Mouse (Mus musculus): ENCODE measurements around the gene Shc2.

- TF ChIP-seq POLR2A (IDR thresholded peaks at IDR 0.05; ENCODE audit: insufficient read length, low read depth) (no peak), MAX (IDR thresholded peaks at IDR 0.05; ENCODE audit: low read depth) (no peak), USF1 (IDR thresholded peaks at IDR 0.05; ENCODE audit: low read depth) (no peak), TCF12 (IDR thresholded peaks at IDR 0.05; ENCODE audit: insufficient read depth, poor library complexity, severe bottlenecking) (no peak), MYOD1 (IDR thresholded peaks at IDR 0.05; ENCODE audit: control insufficient read depth in 1 of 3, insufficient read length in 2 of 3, low read depth in 2 of 3) (no peak), POLR2AphosphoS2 (IDR thresholded peaks at IDR 0.05; ENCODE audit: insufficient read length, low read depth) (no peak), MYOG (IDR thresholded peaks at IDR 0.05; ENCODE audit: control insufficient read depth in 1 of 3, insufficient read depth in 1 of 3, insufficient read length in 2 of 3, low read depth in 2 of 3) (no peak)
Observed at GRCm38 (mm10) chr10:79669576-79670057, 31.9 kb upstream of the Shc2 start.
